Mouse (Mus musculus): ENCODE results near the gene Reps1. TPM values are rescaled to one million over a fixed set of nuclear protein-coding genes. Genes with fewer than 3 reads are reported as not detected.

The Reps1 gene
- polyA plus RNA-seq, 1 experiment from 2014 or later: 29.8 TPM

DNA sequence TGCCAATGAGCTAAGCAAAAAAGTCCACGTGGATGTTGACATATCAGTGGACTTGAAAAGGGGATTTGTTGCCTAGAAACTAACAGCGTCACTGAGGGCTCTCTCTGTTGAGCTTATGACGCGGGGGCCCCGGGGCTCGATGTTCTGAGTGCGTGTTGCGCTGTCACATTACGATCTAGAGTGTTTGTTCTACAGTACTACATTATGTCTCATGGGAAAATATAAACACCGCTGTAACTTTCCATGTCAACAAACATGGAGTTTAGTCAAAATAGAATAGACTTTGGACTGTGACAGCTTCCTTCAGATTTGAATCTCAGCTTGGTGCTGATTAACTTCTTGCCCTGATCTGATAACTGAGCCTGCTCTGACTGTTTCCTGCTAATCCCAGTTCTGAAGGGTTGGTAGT is 10.4 kb downstream of the Reps1 start:
- ATAC-seq (ENCODE audit: insufficient number of reproducible peaks, insufficient read depth, low FRiP score, low read depth): no peak
- no peaks in the 10 kb centered on the region for H3K27me3 ChIP-seq (ENCODE audit: control insufficient read depth, insufficient read depth, low read length)
- H3K9ac ChIP-seq (ENCODE audit: low read length): no peak overlapping the region
- H3K4me3 ChIP-seq (ENCODE audit: control insufficient read depth in 1 of 2, insufficient read depth in 1 of 2, low read depth in 1 of 2, low read length in 2 of 2): no peak overlapping the region
- H3K27ac ChIP-seq (replicated peaks in 1 of 2; ENCODE audit: control insufficient read depth in 1 of 2, insufficient read depth in 1 of 2, low read depth in 2 of 2, low read length in 2 of 2): no peak overlapping the region
- H3K36me3 ChIP-seq (ENCODE audit: control insufficient read depth, insufficient read depth, low read length): no peaks in the 10 kb centered on the region
- 76% methylated on average over 10 of the region's 10 CpGs for WGBS
- H3K4me2 ChIP-seq (ENCODE audit: low read length): no peak overlapping the region
- peaks cover 22 to 58% of the 10 kb centered on the region in 2 experiments for H3K4me1 ChIP-seq (ENCODE audit: control insufficient read depth in 2 of 2, insufficient read depth in 2 of 2, low read length in 2 of 2)
- no peaks in the 10 kb centered on the region for H3K9me3 ChIP-seq (ENCODE audit: control insufficient read depth, low read length)

DNA sequence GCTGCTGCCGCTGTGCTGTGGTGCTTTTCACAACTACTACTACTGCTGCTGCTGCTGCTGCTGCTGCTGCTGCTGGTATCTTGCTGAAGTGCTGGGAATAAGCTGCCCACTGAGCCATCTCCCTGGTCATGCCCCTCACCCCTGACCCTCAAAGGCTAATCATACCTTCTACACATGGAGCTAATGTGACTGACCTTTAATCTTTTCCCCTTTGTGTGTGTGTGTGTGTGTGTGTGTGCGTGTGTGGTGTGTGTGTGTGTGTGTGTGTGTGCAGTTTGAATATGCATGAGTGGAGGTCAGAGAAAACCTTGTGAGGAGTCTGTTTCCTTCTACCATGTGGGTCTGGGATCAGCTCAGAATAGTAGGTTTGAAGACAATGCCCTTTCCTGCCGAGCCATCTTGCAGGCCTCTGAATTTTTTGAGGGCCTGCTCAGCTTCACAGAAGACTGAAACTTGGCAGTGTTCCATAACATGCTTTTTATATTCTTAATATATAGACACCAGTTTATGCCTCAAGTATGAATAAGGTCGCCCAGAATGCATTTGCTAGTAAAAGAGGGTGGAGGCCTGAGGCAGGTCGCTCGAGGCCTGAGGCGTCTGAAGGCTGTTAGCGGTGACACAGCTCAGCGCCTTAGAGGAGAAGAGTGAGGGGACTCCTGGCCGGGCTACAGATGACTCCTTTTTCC is 12.2 kb downstream of the Reps1 start:
- Histone ChIP-seq H3K4me3 (ENCODE audit: control insufficient read depth in 1 of 2, insufficient read depth in 1 of 2, low read depth in 1 of 2, low read length in 2 of 2) (no peak overlapping the region), H3K4me1 (ENCODE audit: control insufficient read depth in 2 of 2, insufficient read depth in 2 of 2, low read length in 2 of 2) (peaks cover 21 to 58% of the 10 kb centered on the region in 2 experiments), H3K9me3 (ENCODE audit: control insufficient read depth, low read length) (no peaks in the 10 kb centered on the region), H3K27me3 (ENCODE audit: control insufficient read depth, insufficient read depth, low read length) (no peaks in the 10 kb centered on the region), H3K9ac (ENCODE audit: low read length) (peak overlapping the region; percentile 57), H3K27ac (replicated peaks in 1 of 2; ENCODE audit: control insufficient read depth in 1 of 2, insufficient read depth in 1 of 2, low read depth in 2 of 2, low read length in 2 of 2) (peak overlapping the region; percentile 76 to 83), H3K4me2 (ENCODE audit: low read length) (0 out of 2 replicates have a peak overlapping the region, but pooled peaks have one; percentile 11), H3K36me3 (ENCODE audit: control insufficient read depth, insufficient read depth, low read length) (no peaks in the 10 kb centered on the region)
- no peak for ATAC-seq (ENCODE audit: insufficient number of reproducible peaks, insufficient read depth, low FRiP score, low read depth)
- WGBS: 41% methylated on average over 10 of the region's 10 CpGs

DNA sequence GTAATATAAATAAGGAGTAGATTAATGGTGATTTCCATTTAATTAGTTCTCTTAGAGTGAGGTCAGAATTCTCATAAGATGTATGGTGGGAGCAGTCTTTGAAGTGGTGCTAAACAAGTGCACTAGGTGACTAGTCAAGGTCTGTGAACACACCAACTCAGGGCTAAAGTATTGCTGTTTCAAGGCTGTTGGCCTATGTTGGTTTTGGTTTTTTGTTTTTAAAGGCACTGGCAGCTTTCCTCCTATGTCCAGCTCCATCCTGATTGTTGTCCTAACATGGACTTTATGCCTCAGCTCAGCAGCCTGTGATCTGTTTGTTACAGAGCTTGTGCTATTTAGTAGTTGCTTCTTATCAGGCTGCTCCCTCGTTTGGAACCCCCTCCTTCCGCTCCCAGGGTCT is 13.2 kb downstream of the Reps1 start:
- no peak overlapping the region for H3K4me3 ChIP-seq (ENCODE audit: control insufficient read depth in 1 of 2, insufficient read depth in 1 of 2, low read depth in 1 of 2, low read length in 2 of 2)
- H3K27me3 ChIP-seq (ENCODE audit: control insufficient read depth, insufficient read depth, low read length): no peaks in the 10 kb centered on the region
- no peak overlapping the region for H3K4me2 ChIP-seq (ENCODE audit: low read length)
- no peaks in the 10 kb centered on the region for H3K36me3 ChIP-seq (ENCODE audit: control insufficient read depth, insufficient read depth, low read length)
- H3K9me3 ChIP-seq (ENCODE audit: control insufficient read depth, low read length): no peaks in the 10 kb centered on the region
- ATAC-seq (ENCODE audit: insufficient number of reproducible peaks, insufficient read depth, low FRiP score, low read depth): no peak
- WGBS: 61% methylated on average over 2 of the region's 2 CpGs
- H3K27ac ChIP-seq (replicated peaks in 1 of 2; ENCODE audit: control insufficient read depth in 1 of 2, insufficient read depth in 1 of 2, low read depth in 2 of 2, low read length in 2 of 2): no peak overlapping the region
- peaks cover 21 to 63% of the 10 kb centered on the region in 2 experiments for H3K4me1 ChIP-seq (ENCODE audit: control insufficient read depth in 2 of 2, insufficient read depth in 2 of 2, low read length in 2 of 2)
- no peak overlapping the region for H3K9ac ChIP-seq (ENCODE audit: low read length)

DNA sequence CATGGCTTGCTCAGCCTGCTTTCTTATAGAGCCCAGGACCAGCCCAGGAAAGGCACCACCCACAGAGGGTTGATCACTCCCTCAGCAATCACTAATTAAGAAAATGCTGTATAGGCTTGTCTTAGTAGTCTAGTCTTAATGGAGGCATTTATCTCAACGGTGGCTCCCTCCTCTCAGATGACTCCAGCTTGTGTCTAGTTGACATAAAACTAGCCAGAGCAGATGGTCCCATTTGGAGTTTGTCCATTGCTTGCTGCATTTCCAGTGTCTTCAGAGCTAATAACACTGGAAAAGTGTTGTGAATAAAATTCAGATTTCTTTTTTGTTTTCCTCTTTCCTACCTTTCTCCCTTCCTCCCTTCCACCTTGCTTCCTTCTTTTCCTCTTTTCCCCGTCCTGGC is 13.9 kb downstream of the Reps1 start:
- Histone ChIP-seq H3K4me3 (ENCODE audit: control insufficient read depth in 1 of 2, insufficient read depth in 1 of 2, low read depth in 1 of 2, low read length in 2 of 2) (no peak overlapping the region), H3K4me1 (ENCODE audit: control insufficient read depth in 2 of 2, insufficient read depth in 2 of 2, low read length in 2 of 2) (peaks cover 21 to 66% of the 10 kb centered on the region in 2 experiments), H3K9ac (ENCODE audit: low read length) (no peak overlapping the region), H3K4me2 (ENCODE audit: low read length) (no peak overlapping the region), H3K27me3 (ENCODE audit: control insufficient read depth, insufficient read depth, low read length) (no peaks in the 10 kb centered on the region), H3K9me3 (ENCODE audit: control insufficient read depth, low read length) (no peaks in the 10 kb centered on the region), H3K27ac (replicated peaks in 1 of 2; ENCODE audit: control insufficient read depth in 1 of 2, insufficient read depth in 1 of 2, low read depth in 2 of 2, low read length in 2 of 2) (no peak overlapping the region), H3K36me3 (ENCODE audit: control insufficient read depth, insufficient read depth, low read length) (no peaks in the 10 kb centered on the region)
- WGBS: 83% methylated on average over 2 of the region's 2 CpGs
- no peak for ATAC-seq (ENCODE audit: insufficient number of reproducible peaks, insufficient read depth, low FRiP score, low read depth)

DNA sequence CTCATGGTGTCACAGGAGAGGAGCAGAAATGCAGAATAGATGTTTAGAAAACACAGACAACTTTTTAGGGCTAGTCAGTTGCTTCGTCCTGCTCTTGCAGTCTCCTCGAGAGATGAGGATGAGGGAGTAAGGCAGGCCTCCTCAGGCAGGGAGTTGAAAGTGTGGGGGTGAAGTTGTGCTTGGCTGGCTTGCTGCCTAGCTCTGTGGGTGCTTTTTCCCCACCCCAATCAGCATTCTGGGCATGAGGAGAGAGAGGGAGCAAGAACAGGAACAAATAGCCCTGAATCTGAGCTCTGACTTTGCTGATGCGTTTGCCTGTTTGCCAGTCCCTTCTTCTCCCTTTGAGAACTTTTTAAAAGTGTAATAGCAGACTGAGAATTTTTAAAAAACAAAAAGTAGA is 14.5 kb downstream of the Reps1 start:
- no peak overlapping the region for H3K4me3 ChIP-seq (ENCODE audit: control insufficient read depth in 1 of 2, insufficient read depth in 1 of 2, low read depth in 1 of 2, low read length in 2 of 2)
- H3K36me3 ChIP-seq (ENCODE audit: control insufficient read depth, insufficient read depth, low read length): no peaks in the 10 kb centered on the region
- H3K27me3 ChIP-seq (ENCODE audit: control insufficient read depth, insufficient read depth, low read length): no peaks in the 10 kb centered on the region
- peaks cover 21 to 71% of the 10 kb centered on the region in 2 experiments for H3K4me1 ChIP-seq (ENCODE audit: control insufficient read depth in 2 of 2, insufficient read depth in 2 of 2, low read length in 2 of 2)
- no peak overlapping the region for H3K9ac ChIP-seq (ENCODE audit: low read length)
- 55% methylated on average over 3 of the region's 3 CpGs for WGBS
- H3K27ac ChIP-seq (replicated peaks in 1 of 2; ENCODE audit: control insufficient read depth in 1 of 2, insufficient read depth in 1 of 2, low read depth in 2 of 2, low read length in 2 of 2): peak overlapping the region in 1 of 2 experiments; percentile 31; a peak in 2 of 4 replicates
- H3K4me2 ChIP-seq (ENCODE audit: low read length): no peak overlapping the region
- H3K9me3 ChIP-seq (ENCODE audit: control insufficient read depth, low read length): no peaks in the 10 kb centered on the region
- ATAC-seq (ENCODE audit: insufficient number of reproducible peaks, insufficient read depth, low FRiP score, low read depth): no peak

DNA sequence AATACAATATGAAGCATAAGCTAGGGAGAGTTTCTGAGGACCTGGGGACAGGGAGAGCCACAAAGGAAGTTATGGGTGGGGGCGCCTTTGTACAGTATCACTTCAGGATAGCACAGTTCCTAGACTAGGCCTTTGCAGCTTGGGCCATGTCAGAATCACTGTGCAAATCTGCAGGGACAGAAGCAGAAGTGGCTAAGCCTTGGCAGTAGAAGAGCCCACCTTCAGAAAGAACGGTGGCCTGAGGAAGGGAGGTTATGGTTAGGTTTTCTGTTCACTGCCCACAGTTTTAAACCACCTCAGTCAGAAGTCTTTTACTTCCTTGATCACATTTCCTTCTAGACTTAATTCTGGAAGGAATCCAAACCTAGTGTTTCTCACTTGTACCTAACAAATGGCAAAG is 15.0 kb downstream of the Reps1 start:
- H3K27me3 ChIP-seq (ENCODE audit: control insufficient read depth, insufficient read depth, low read length): no peaks in the 10 kb centered on the region
- ATAC-seq (ENCODE audit: insufficient number of reproducible peaks, insufficient read depth, low FRiP score, low read depth): no peak
- WGBS: 80% methylated on average over 2 of the region's 2 CpGs
- H3K9ac ChIP-seq (ENCODE audit: low read length): no peak overlapping the region
- no peak overlapping the region for H3K4me2 ChIP-seq (ENCODE audit: low read length)
- H3K4me1 ChIP-seq (ENCODE audit: control insufficient read depth in 2 of 2, insufficient read depth in 2 of 2, low read length in 2 of 2): peaks cover 21 to 74% of the 10 kb centered on the region in 2 experiments
- H3K27ac ChIP-seq (replicated peaks in 1 of 2; ENCODE audit: control insufficient read depth in 1 of 2, insufficient read depth in 1 of 2, low read depth in 2 of 2, low read length in 2 of 2): peak overlapping the region in 1 of 2 experiments; percentile 31; a peak in 2 of 4 replicates
- no peaks in the 10 kb centered on the region for H3K9me3 ChIP-seq (ENCODE audit: control insufficient read depth, low read length)
- no peak overlapping the region for H3K4me3 ChIP-seq (ENCODE audit: control insufficient read depth in 1 of 2, insufficient read depth in 1 of 2, low read depth in 1 of 2, low read length in 2 of 2)
- no peaks in the 10 kb centered on the region for H3K36me3 ChIP-seq (ENCODE audit: control insufficient read depth, insufficient read depth, low read length)

DNA sequence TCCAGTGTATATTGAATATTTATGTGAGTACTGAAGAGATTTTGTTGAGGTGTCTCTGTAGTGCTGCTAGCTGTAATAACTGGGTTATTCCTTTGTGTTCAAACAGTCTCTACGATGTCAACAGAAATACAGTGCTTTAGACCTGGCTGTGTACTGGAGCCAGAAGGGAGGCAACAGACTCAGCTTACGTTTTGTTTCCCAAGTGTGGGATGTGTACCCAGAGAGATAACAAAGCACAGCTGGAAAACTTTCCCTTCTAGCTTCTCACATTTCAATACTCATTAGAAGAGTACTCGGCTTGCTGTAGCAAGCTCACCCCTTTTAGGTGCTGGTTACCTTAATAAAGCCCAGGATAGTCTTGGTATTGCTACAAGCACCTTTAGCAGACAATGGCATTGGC is 17.2 kb downstream of the Reps1 start:
- Histone ChIP-seq H3K36me3 (ENCODE audit: control insufficient read depth, insufficient read depth, low read length) (no peaks in the 10 kb centered on the region), H3K27ac (replicated peaks in 1 of 2; ENCODE audit: control insufficient read depth in 1 of 2, insufficient read depth in 1 of 2, low read depth in 2 of 2, low read length in 2 of 2) (no peak overlapping the region), H3K9me3 (ENCODE audit: control insufficient read depth, low read length) (no peaks in the 10 kb centered on the region), H3K27me3 (ENCODE audit: control insufficient read depth, insufficient read depth, low read length) (no peaks in the 10 kb centered on the region), H3K9ac (ENCODE audit: low read length) (no peak overlapping the region), H3K4me3 (ENCODE audit: control insufficient read depth in 1 of 2, insufficient read depth in 1 of 2, low read depth in 1 of 2, low read length in 2 of 2) (no peak overlapping the region), H3K4me1 (ENCODE audit: control insufficient read depth in 2 of 2, insufficient read depth in 2 of 2, low read length in 2 of 2) (peaks cover 13 to 61% of the 10 kb centered on the region in 2 experiments), H3K4me2 (ENCODE audit: low read length) (no peak overlapping the region)
- WGBS: 51% methylated on average over 3 of the region's 3 CpGs
- no peak for ATAC-seq (ENCODE audit: insufficient number of reproducible peaks, insufficient read depth, low FRiP score, low read depth)
